Mouse (Mus musculus): ENCODE data around the gene Kirrel2.

Kirrel2 gene

GRCm38 (mm10) chr7:30444971-30445751 lies 12.3 kb downstream of the Kirrel2 start, which contains the start of gene Aplp1:
TSS of gene Aplp1 (minus strand) at chr7:30445535.
- peak; percentile 84 for DNase-seq

GRCm38 (mm10) chr7:30444154-30444970 lies 13.1 kb downstream of the Kirrel2 start:
- DNase-seq = peak; percentile 81

GRCm38 (mm10) chr7:30443696-30444095 lies 13.8 kb downstream of the Kirrel2 start:
- DNase-seq = peak; percentile 21

GRCm38 (mm10) chr7:30440697-30441096 lies 16.8 kb downstream of the Kirrel2 start:
- DNase-seq = peak; percentile 64

- DNase-seq = no peak
Measured at GRCm38 (mm10) chr7:30439734-30440133, 17.8 kb downstream of the Kirrel2 start.

DNA sequence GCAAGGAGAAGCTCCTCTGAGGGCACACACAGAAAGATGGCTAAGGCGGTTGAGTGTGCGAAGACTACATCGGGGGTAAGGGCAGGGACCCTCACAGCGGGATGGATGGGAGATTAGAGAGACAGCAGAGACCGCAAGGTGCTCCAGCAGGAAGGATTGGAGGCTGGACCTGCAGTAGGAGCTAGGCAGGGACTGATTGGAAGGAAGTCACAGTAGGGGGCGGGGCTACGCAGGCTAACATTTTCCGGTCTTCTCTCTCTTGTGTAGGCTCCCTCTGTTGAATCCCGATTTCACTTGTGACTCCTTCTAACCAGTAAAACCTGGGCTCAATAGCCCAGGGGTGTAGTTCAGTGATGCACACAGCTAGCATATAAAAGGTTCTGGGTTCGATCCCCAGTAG lies 20.6 kb downstream of the Kirrel2 start:
- DNase-seq = peak; percentile 20

DNA sequence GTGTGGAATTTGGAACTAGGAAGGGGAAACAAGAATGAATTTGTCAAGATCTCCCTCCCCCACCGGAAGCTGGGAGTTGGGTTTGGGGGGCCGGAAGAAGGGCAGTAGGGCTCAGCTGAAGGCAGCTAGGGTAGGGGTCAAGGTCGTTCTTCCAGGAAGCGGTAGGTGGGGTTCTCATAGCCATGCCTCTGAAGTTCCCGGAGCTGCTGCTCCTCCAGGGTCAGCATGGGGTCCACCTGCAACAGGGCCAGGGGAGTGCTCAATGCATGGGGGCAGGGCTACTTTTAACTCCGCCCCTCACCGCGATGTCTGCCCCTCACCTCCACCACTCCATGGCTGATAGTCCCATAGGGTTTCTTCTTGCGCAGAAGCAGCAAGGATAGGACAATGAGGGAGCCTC lies 22.3 kb downstream of the Kirrel2 start:
- no peak for DNase-seq

DNA sequence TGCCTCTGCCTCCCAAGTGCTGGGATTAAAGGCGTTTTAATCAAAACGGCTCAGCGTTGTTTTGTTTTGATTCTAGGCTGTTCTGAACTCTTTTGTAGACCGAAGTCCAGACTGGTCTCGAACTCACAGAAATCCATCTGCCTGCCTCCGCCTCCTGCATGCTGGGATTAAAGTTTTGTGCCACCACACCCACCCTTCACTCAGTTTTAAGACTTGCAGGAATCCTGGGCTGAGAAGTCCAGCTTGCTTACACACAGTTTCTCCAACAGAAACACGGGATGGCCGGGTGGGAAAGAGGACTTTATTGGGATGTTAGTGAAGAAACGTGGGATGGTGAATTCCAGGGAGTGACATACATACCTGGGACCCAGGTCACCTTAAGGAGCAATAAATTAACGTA lies 22.8 kb downstream of the Kirrel2 start:
- no peak for DNase-seq

DNA sequence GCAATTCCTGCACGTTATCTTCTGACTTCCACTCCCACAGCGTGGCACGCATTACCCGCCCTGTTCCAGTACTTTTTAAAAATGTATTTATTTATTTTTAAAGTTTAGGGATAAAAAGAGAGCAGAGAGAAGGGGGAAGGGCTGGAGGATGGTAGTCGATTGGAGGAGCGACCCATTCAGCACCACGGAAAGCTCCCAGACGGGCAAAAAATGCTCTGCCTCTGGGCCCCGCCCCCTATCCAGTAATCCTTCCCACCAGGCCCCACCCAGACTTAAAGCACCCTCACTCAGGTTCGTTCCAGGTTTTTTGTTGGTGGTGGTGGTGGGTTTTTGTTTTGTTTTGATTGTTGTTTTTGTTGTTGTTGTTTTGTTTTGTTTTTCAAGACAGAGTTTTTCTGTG lies 23.3 kb downstream of the Kirrel2 start:
- DNase-seq = peak; percentile 77

DNA sequence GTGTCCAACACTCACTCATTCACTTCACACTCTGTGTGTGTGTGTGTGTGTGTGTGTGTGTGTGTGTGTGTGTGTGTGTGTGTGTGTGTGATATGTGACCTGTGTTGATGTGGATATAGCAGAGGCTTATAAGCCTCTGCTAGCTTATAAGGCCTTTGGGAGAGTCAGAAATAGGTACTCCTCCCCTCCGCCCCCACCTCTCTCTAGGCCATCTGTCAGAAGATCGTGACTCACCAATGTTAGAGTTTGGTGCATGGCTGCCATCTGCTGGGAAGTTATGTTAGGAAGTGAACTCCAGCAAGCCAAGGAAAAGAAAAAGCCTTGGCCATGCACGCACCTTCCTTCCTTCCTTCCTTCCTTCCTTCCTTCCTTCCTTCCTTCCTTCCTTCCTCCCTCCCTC lies 25.7 kb downstream of the Kirrel2 start:
- peak; percentile 75 for DNase-seq

- no peak for DNase-seq
Measured at GRCm38 (mm10) chr7:30430191-30430590, 27.3 kb downstream of the Kirrel2 start.

GRCm38 (mm10) chr7:30429327-30429726 lies 28.2 kb downstream of the Kirrel2 start:
- DNase-seq = no peak

DNA sequence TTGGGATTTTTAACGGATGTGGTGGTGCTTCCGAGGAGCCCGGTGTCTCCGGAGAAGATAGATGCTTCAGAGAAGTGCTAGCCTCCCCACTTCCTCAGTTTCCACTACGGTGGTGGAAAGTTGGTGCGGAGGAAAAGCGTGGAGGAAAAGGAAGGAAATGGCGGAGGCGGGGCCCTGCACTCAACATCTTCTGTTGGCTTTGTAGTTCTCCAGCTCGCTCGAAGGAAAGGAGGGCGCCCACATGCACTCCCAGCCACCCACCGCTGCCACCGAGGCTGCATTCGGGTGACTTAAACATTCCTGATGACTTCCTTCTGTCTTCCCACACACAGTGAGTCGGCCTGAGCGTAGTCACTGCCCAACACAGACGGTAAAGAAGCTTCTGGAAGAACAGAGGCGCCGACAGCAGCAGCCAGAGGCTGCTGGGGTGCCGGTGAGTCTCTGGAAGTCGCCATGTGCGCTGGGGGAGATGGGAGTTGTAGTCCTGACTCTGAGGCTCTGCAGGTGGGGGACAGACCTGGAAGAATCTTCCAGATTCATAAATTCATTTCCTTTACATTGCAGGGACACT lies 34.3 kb downstream of the Kirrel2 start:
- DNase-seq = no peak

GRCm38 (mm10) chr7:30422560-30422959 lies 34.9 kb downstream of the Kirrel2 start:
- no peak for DNase-seq

DNA sequence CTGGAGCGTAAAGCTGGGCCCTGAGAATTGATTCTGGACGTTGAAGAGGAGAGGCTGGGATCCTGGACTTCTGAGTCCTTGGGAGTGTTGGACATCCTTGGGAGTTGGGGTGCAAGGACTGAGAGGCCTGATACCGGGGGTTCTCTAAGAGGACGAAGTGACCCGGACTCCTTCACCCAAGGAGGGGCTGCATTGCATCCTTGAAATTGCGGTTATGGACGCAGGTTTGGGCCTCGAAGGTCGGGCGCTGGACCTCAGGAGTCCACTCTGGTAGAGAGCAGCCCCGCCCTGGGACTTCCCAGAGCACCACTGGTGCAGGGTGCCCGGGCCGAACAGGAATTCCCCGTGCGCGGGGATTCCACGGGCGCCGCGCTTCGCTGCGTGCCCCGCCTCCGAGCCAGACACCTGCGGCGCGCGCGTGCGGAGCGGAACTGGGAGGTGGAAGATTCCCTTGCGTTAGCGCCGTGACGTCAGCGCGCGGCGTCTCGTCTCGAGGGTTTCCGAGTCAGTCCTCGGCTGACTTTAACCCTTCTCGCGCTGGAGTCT lies 35.5 kb downstream of the Kirrel2 start:
- DNase-seq = peak; percentile 94

DNA sequence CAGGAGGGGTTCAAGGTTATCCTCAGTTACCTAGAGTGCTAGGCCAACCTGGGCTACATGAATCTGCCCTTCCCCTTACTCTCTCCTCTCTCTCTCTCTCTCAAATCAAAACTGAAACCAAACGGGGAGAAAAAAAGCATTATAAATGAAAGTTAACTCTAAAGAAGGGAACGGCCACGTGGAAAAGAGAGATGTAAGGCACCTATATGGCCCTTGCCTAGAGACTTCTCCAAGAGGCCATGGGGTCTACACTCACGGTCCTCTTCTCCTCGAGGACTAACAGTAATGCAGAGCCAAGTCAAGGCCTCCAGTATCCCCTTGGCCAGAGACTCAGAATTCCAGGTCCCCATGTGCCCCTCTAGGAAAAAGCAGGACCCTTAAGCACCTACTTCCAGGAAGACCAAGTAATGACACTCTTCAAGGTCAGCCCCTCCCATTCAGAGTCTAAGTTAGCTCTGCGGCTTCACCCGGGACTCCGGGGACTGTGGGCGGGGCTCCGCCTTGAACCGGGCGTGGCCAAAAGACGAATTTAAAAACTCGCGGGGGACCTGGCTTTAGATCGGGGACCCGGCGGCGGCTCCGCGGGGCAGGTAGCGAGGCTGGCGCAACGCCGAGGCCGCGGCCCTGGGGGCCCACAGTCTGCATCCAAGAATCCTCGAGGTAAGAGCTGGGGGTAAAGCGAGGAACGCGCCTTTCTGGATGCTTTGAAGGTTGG lies 36.2 kb downstream of the Kirrel2 start, which contains the start of gene Nfkbid:
TSS of gene Nfkbid (plus strand) at position 558 of the 715 bp plus-strand sequence.
- peak; percentile 72 for DNase-seq

DNA sequence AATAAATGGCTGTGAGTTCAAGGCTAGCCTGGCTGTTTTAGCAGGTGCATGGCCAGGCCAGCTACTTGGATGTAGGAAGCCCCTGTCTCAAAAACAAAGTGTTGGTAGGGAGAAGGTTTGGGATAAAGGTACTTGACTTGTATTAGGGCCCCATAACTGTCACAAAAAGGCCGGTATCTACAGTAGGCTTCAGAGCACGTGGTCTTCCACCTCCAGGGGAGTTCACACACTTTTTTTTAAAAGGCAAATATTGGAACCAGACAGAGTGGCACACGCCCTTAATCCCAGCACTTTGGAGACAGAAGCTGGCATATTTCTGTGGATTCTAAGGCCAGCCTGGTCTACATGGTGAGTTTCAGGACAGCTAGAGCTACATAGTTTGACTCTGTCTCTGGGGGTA lies 36.8 kb downstream of the Kirrel2 start:
- no peak for DNase-seq

DNA sequence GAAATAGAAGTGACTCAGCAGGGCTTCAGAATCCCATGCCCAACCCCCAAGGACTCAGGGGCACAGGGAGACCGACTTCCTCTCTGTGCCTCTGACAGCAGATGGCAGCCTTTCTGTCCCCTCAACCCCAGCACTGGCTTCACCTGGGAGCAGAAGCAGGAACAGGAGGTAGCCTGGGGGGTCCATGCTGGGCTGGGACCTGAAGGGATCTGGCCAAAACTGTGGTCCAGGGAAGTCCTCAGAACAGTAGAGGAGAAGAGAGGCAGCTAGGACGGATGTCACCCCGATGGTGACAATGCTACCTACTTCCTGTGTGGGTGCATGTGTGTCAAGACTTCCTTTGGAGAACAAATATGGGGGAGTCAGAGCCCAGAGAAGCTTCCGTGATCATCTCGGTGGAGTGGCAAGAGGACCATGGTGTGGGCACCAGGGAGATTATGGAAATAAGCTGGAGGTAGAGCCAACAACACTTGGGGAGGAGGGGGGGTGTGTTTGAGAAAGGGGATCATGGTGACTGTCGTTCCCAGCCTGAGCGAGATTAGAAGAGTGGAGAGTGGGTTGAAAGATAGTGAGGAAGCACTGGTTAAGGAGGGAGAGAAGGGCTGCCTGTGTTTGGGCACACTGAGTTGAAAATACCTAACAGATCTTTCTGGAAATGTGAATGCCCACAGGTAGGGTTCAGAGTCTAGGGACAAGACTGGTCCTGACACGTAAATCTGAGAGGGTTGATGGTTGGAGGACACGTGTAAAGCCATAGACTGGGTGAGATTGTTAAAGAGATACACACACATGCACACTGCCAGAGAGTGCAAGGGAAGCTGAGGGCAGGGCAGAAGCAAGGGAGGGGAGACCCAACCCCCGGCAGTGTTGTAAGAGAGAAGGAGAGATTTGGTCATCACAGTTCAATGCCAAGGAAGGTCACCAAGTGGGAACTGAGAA lies 37.7 kb downstream of the Kirrel2 start, which contains the start of gene Hcst:
TSS of gene Hcst (minus strand) at position 294 of the 939 bp plus-strand sequence.
- no peak for DNase-seq

GRCm38 (mm10) chr7:30417856-30418255 lies 39.6 kb downstream of the Kirrel2 start:
- no peak for DNase-seq

DNA sequence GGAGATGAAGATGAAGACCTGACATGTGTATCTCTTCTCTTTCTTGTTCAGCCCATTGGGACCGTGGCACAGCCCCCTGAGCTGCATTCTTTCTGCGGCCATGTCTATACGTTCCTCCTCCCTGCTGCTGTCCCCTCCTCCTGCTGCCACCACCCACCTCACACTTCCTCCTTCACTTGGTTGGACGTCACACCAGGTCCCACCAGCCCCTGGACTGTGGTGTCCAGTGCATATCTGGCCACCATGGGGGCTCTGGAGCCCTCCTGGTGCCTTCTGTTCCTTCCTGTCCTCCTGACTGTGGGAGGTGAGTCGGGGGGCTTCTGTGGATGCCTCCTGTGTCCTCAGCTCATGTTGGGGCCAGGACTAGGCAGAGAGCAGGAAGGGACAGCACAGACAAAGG lies 43.9 kb downstream of the Kirrel2 start, which contains the start of gene Tyrobp:
TSS of gene Tyrobp (plus strand) at position 165 of the 400 bp plus-strand sequence.
- DNase-seq = no peak

DNA sequence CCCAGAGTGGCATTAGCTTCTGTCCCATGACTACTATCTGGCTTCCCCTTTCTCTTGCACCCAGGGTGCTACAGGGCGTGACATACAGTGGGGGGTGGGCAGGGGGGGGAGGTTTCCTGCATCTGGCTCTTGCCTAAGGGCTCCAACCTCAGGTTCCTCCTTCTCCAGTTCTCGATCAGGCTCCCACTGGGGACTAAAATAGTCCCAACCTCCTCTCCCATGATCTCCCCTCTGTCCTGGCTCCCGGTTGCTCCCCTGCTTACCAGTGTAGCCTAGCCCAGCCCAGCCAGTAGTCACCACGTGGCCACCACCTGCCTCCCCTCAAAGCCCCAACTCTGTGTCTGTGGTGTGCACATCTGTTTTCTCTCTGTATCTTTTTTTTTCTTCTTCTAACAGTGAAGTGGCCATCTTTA lies 44.7 kb downstream of the Kirrel2 start:
- no peak for DNase-seq

All from embryo, embryonic 11 days (tissue).